Mouse (Mus musculus) ES-E14 (cell line): ENCODE data around the gene Mapk1. TPM values are rescaled to one million over a fixed set of nuclear protein-coding genes. Genes with fewer than 3 reads are reported as not detected.
A peak's percentile ranks its signal among the peaks of the same experiment; 100 is the strongest.

ENCODE experiments used
- DNase-seq: peaks from one replicate; pipeline ENCODE4 v3.0.0-alpha.2; 2013; ENCODE audit warnings: low read depth, low spot score
- H3K27ac ChIP-seq: 2 replicates; pipeline ENCODE4 v1.5.1; 2012; ENCODE audit warnings: low read depth, mild to moderate bottlenecking, low read length, moderate library complexity, mixed read lengths; ENCODE audit not compliant: poor library complexity, insufficient read depth, severe bottlenecking
- H3K36me3 ChIP-seq: 2 replicates; pipeline ENCODE4 v1.6.1; 2012; ENCODE audit warnings: mild to moderate bottlenecking, low read length, moderate library complexity, mixed read lengths; ENCODE audit not compliant: control insufficient read depth, poor library complexity, insufficient read depth, severe bottlenecking
- H3K4me1 ChIP-seq, 2 experiments: fragments of 150-350 bp in 1 of 2; sonication (generic) in 1 of 2; 2 replicates each; pipeline ENCODE4 v1.6.1; 2012; ENCODE audit warnings: low read length in 2 of 2, mild to moderate bottlenecking in 1 of 2, mixed read lengths in 1 of 2; ENCODE audit not compliant: control insufficient read depth in 2 of 2, insufficient read depth in 2 of 2, poor library complexity in 1 of 2
- H3K4me3 ChIP-seq, 2 experiments: fragments of 150-350 bp in 1 of 2; sonication (generic) in 1 of 2; 2 replicates each; pipeline ENCODE4 v1.5.1; 2012; ENCODE audit warnings: low read length in 2 of 2, low read depth in 1 of 2, mild to moderate bottlenecking in 1 of 2, mixed read lengths in 1 of 2; ENCODE audit not compliant: insufficient read depth in 1 of 2, poor library complexity in 1 of 2, severe bottlenecking in 1 of 2
- H3K9ac ChIP-seq: 2 replicates; pipeline ENCODE4 v1.6.1; 2012; ENCODE audit warnings: low read depth, mild to moderate bottlenecking, low read length, mixed read lengths; ENCODE audit not compliant: poor library complexity, insufficient read depth, severe bottlenecking
- H3K9me3 ChIP-seq: fragments of 150-350 bp; sonication (generic); 2 replicates; pipeline ENCODE4 v1.6.1; 2012; ENCODE audit warnings: low read depth, mild to moderate bottlenecking, low read length; ENCODE audit not compliant: control insufficient read depth, insufficient read depth
- CHD2 ChIP-seq: IDR thresholded peaks from 2 replicates; pipeline ENCODE4 v1.6.1; 2014; ENCODE audit warnings: mild to moderate bottlenecking, low read depth, low read length, inconsistent platforms
- HCFC1 ChIP-seq: IDR thresholded peaks from 2 replicates; pipeline ENCODE4 v1.6.1; 2012; ENCODE audit warnings: low read length, inconsistent platforms, borderline replicate concordance; ENCODE audit not compliant: insufficient read depth
- MAFK ChIP-seq: IDR thresholded peaks from 2 replicates; pipeline ENCODE4 v1.6.1; 2014; ENCODE audit warnings: mild to moderate bottlenecking, low read depth, low read length, inconsistent platforms; ENCODE audit not compliant: insufficient read depth
- ZC3H11A ChIP-seq: IDR thresholded peaks from 2 replicates; pipeline ENCODE4 v1.6.1; 2012; ENCODE audit warnings: low read depth, mild to moderate bottlenecking, inconsistent platforms, low read length, borderline replicate concordance
- ZNF384 ChIP-seq: IDR thresholded peaks from 2 replicates; pipeline ENCODE4 v1.6.1; 2012; ENCODE audit warnings: low read depth, low read length, inconsistent platforms
- in situ Hi-C, 2 experiments: fragments of 600-800 bp; cut with MboI; formaldehyde crosslinking; loops; one replicate each; pipeline ENCODE4 v1.15.1; 2025; ENCODE audit warnings: low sequenced_read_pairs in 2 of 2, inconsistent platforms in 1 of 2; ENCODE audit not compliant: unreplicated experiment in 2 of 2
- total RNA-seq: library from RNA; depleted of rRNA; stranded (reverse); fragments of 300-350 nt; gene quantifications from 2 replicates; pipeline ENCODE4 v1.2.3, GENCODE M21; 2012

Mapk1 gene
- total RNA-seq, 1 experiment: 136 TPM

DNA sequence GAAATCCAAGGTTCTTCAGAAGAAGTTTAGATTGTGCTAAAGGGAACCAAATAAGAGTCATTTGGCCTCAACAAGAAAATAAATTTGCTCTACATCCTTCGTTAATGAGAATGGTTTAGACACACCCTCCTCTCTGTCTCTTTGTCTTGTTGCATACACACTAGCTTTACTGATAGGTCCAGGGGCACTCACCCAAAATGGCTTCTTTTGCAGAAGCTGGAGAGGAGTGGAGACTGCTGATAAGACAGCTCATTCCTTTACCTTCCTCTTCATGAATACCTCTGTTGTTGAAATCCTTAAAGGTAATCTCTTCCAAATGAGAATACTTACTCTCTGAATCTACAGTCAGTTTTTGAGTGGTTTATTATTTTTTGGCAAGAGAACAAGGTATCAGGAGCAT is 18.0 kb upstream of the Mapk1 start:
- TF ChIP-seq HCFC1: no peak
- TF ChIP-seq CHD2: no peak
- Histone ChIP-seq H3K36me3 (no peaks in the 10 kb centered on the region), H3K4me3 (no peak overlapping the region), H3K4me1 (no peaks in the 10 kb centered on the region), H3K9me3 (no peaks in the 10 kb centered on the region), H3K27ac (no peak overlapping the region), H3K9ac (no peak overlapping the region)
- no peak for DNase-seq
- in situ Hi-C loops: no loop called here

DNA sequence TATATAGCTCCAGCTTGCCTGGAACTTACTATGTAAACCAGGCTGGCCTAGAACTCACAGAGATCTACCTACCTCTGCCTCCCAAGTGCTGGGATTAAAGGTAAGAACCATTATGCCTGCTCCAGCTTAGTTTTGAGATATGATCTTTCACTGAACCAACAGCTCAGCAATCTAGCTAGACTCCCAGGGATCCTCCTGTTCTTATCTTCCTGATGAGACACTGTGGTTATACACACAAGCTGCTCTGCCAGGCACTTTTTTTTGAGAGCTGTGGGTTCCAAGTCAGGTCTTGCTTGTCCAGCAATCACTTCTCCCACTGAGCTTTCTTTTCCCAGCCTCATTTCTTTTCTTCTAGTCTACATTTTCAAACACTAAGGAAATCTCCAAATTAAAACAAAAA is 16.9 kb upstream of the Mapk1 start:
- no peak overlapping the region for H3K27ac ChIP-seq
- no peak overlapping the region for H3K9ac ChIP-seq
- no peaks in the 10 kb centered on the region for H3K4me1 ChIP-seq
- in situ Hi-C loops: no loop called here
- no peak overlapping the region for H3K4me3 ChIP-seq
- TF ChIP-seq ZC3H11A: no peak
- TF ChIP-seq HCFC1: no peak
- no peak for TF ChIP-seq CHD2
- TF ChIP-seq MAFK: no peak
- no peak for TF ChIP-seq ZNF384
- no peak for DNase-seq
- H3K9me3 ChIP-seq: no peaks in the 10 kb centered on the region
- no peaks in the 10 kb centered on the region for H3K36me3 ChIP-seq

DNA sequence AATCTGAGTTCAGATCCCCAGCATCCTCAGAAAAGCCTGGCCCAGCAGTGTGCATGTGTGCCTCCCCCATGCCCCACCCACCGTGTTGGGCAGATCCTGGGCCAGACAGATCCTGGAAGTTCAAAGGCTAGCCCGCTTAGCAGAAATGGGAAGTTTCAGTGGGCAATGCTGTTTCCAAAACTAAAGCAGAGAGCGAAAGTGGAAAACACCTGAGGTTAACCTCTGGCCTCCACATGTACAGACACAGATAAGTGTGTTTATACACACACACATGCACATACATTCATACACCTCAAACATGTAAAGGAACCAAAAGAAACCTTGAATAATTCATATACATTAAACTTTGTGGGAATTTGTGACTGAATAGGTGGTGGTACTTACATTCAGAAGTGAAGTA is 5.1 kb upstream of the Mapk1 start:
- no peaks in the 10 kb centered on the region; the same call in 1 of the 2 replicates for H3K9me3 ChIP-seq
- DNase-seq: no peak
- no peak for TF ChIP-seq CHD2
- TF ChIP-seq HCFC1: no peak
- TF ChIP-seq ZNF384: no peak
- no peak for TF ChIP-seq MAFK
- TF ChIP-seq ZC3H11A: no peak
- H3K36me3 ChIP-seq: no peaks in the 10 kb centered on the region
- H3K27ac ChIP-seq: no peak overlapping the region
- in situ Hi-C loops: no loop called here
- H3K4me1 ChIP-seq: no peaks in the 10 kb centered on the region
- H3K9ac ChIP-seq: no peak overlapping the region
- no peak overlapping the region for H3K4me3 ChIP-seq

DNA sequence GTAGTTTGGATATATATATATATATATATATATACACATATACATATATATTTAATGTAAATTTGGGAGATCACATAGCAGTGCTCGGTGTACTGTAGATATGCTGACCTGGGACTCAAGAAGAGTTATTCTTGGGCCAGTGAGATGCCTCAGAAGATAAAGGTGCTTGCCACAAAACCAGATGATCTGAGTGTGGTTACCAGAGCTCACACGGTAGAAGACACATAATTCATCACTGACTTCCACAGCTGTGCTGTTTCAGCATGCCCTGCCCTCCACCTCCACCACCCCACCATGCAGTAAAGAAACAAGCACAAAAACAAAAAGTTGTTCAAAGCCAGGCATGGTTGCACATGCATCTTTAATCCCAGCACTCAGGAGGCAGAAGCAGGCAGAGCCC is 4.4 kb upstream of the Mapk1 start:
- in situ Hi-C loops: no loop called here
- Histone ChIP-seq H3K27ac (no peak overlapping the region), H3K4me1 (no peaks in the 10 kb centered on the region), H3K4me3 (no peak overlapping the region), H3K36me3 (no peaks in the 10 kb centered on the region), H3K9ac (no peak overlapping the region), H3K9me3 (no peaks in the 10 kb centered on the region; the same call in 1 of the 2 replicates)
- no peak for DNase-seq
- no peak for TF ChIP-seq ZC3H11A
- no peak for TF ChIP-seq HCFC1
- TF ChIP-seq ZNF384: no peak
- TF ChIP-seq MAFK: no peak
- TF ChIP-seq CHD2: no peak

DNA sequence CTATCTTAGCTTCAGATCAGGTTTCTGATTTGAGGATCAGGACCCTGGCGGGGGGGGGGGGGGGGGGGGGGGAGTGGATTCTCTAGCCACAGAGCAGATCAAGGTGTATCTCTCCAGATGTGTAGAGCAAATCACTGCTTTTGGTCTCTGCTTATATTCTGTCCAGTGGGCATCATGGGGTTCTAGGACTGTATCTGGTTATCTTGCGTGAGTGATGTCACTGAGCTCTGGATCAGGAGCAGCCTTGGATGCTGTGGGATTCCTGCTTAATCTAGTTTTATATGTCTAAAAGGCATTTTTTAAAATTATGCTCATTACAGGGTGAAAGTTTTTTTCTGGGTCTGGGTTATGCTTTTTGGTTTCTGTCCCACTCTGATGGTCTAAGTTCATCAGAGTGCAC is 546 bp upstream of the Mapk1 start:
- H3K4me1 ChIP-seq: peaks cover 5% of the 10 kb centered on the region in 2 experiments; a peak in 3 of 4 replicates
- H3K9me3 ChIP-seq: no peaks in the 10 kb centered on the region
- TF ChIP-seq ZC3H11A (no peak), CHD2 (no peak), MAFK (no peak), HCFC1 (no peak), ZNF384 (no peak)
- 0 out of 2 replicates have a peak overlapping the region, but pooled peaks have one; percentile 51 for H3K27ac ChIP-seq
- peak overlapping the region; percentile 81 for H3K9ac ChIP-seq
- H3K36me3 ChIP-seq: peaks cover 7% of the 10 kb centered on the region
- in situ Hi-C loops: no loop called here
- DNase-seq: no peak
- H3K4me3 ChIP-seq: peak overlapping the region; percentile 63 to 96
